Mouse (Mus musculus) liver, adult 2 months (tissue): ENCODE results near the gene Rrp12. TPM values are rescaled to one million over a fixed set of nuclear protein-coding genes. Genes with fewer than 3 reads are reported as not detected.

ENCODE experiments used
- DNase-seq: peaks from one replicate; pipeline ENCODE4 v3.0.0-alpha.2; 2011; ENCODE audit warnings: low read depth, low spot score; ENCODE audit errors: extremely low read depth
- H3K27ac ChIP-seq: fragments of 200-500 bp; replicated peaks from 2 replicates; pipeline ENCODE4 v1.5.1; 2012; ENCODE audit warnings: low read depth, mild to moderate bottlenecking, control low read depth, inconsistent platforms, low read length; ENCODE audit not compliant: insufficient read depth
- H3K27me3 ChIP-seq: fragments of 200-500 bp; 2 replicates; pipeline ENCODE4 v1.6.1; 2012; ENCODE audit warnings: mild to moderate bottlenecking, moderate library complexity, low read length, inconsistent platforms; ENCODE audit not compliant: control insufficient read depth, insufficient read depth
- H3K36me3 ChIP-seq: fragments of 200-500 bp; 2 replicates; pipeline ENCODE4 v1.6.1; 2012; ENCODE audit warnings: low read length, inconsistent platforms; ENCODE audit not compliant: control insufficient read depth, insufficient read depth
- H3K4me1 ChIP-seq: fragments of 200-500 bp; 2 replicates; pipeline ENCODE4 v1.6.1; 2011; ENCODE audit warnings: low read length; ENCODE audit not compliant: control insufficient read depth, insufficient read depth
- H3K4me3 ChIP-seq: fragments of 200-500 bp; 2 replicates; pipeline ENCODE4 v1.5.1; 2011; ENCODE audit warnings: low read depth, mild to moderate bottlenecking, control low read depth, low read length, moderate library complexity; ENCODE audit not compliant: insufficient read depth
- H3K79me2 ChIP-seq: fragments of 200-500 bp; 2 replicates; pipeline ENCODE4 v1.6.1; 2012; ENCODE audit warnings: inconsistent platforms, mild to moderate bottlenecking, low read length, moderate library complexity; ENCODE audit not compliant: control insufficient read depth, insufficient read depth
- H3K9ac ChIP-seq: fragments of 200-500 bp; 2 replicates; pipeline ENCODE4 v1.6.1; 2012; ENCODE audit warnings: low read depth, mild to moderate bottlenecking, control low read depth, inconsistent platforms, low read length
- CTCF ChIP-seq: fragments of 200-500 bp; IDR thresholded peaks from 2 replicates; pipeline ENCODE4 v1.5.1; 2011; ENCODE audit warnings: low read depth, low read length, control low read depth
- POLR2A ChIP-seq: fragments of 200-500 bp; IDR thresholded peaks from 2 replicates; pipeline ENCODE4 v1.6.1; 2011; ENCODE audit warnings: low read length, control low read depth; ENCODE audit not compliant: insufficient read depth; ENCODE audit errors: extremely low read depth
- WGBS: fragments of 180-500 bp; shearing (Covaris S2); methylation state at CpG from one replicate; pipeline ENCODE4 v1.1.7; 2018; 5-methylcytosine and 5-hydroxymethylcytosine counted together
- polyA plus RNA-seq: library from polyadenylated mRNA; depleted of rRNA; stranded (reverse); fragments of >200 nt; gene quantifications from 2 replicates; pipeline ENCODE4 v1.2.3, GENCODE M21; 2012
- total RNA-seq: library from RNA; depleted of rRNA; stranded (reverse); fragments of >200 nt; gene quantifications from 2 replicates; pipeline ENCODE4 v1.2.3, GENCODE M21; 2014

Rrp12 gene
- total and polyA plus RNA-seq, 2 experiments = 1.4 to 4.1 TPM

DNA sequence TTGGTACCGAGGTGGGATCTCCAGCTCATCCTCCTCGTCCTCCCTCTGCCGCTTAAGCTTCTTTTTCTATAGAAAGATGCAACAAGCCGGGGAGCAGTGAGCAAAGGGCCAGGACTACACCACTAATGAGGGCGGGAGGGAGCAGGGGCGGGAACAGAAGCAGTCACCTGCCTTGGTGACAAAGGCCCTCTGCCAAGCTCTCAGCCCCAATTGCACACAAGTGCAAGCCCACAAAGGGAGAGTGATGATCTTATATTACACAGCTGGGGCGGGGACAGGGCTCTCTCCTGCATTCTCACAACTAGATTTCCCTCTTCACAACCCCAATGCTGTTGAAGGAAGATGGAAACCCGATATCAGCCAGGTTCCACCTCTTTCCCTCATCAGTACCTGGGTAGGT is 29.3 kb downstream of the Rrp12 start:
- Histone ChIP-seq H3K27ac (no peak overlapping the region), H3K27me3 (no peaks in the 10 kb centered on the region), H3K79me2 (no peaks in the 10 kb centered on the region), H3K9ac (no peak overlapping the region), H3K4me3 (no peak overlapping the region), H3K4me1 (no peaks in the 10 kb centered on the region), H3K36me3 (peaks cover 13% of the 10 kb centered on the region; the same call in 1 of the 2 replicates)
- no peak for DNase-seq
- TF ChIP-seq CTCF = no peak
- no peak for TF ChIP-seq POLR2A
- WGBS = 92% methylated on average over 8 of the region's 8 CpGs

DNA sequence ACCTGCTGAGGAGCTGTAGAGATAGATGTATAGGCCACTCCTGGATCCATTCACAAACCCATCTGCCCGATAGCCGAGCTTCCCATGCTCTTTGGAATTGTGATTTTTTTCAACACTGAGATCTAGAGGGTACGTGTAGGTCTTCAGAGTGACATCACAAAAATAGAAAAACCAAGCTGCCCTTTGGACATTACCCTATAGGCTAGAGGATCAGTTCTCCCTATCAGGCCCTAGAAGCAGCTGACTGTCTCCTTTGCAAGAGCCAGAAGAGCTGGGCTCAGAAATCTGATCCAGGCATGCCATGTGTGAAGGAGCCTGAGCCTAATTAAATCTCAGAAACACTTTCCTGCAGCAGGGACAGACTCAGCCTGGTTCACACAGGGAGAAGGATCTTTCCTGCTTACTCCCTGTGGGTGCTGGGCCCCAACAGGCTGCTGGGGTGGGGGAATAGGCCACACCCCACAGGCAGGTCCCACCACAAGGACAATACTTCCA is 38.1 kb downstream of the Rrp12 start:
- Histone ChIP-seq H3K36me3 (peaks cover 2% of the 10 kb centered on the region; the same call in 1 of the 2 replicates), H3K27me3 (no peaks in the 10 kb centered on the region), H3K79me2 (no peaks in the 10 kb centered on the region), H3K27ac (no peak overlapping the region), H3K4me1 (no peaks in the 10 kb centered on the region), H3K9ac (no peak overlapping the region), H3K4me3 (no peak overlapping the region)
- TF ChIP-seq POLR2A = no peak
- no peak for TF ChIP-seq CTCF
- 84% methylated on average over 3 of the region's 3 CpGs for WGBS
- no peak for DNase-seq

DNA sequence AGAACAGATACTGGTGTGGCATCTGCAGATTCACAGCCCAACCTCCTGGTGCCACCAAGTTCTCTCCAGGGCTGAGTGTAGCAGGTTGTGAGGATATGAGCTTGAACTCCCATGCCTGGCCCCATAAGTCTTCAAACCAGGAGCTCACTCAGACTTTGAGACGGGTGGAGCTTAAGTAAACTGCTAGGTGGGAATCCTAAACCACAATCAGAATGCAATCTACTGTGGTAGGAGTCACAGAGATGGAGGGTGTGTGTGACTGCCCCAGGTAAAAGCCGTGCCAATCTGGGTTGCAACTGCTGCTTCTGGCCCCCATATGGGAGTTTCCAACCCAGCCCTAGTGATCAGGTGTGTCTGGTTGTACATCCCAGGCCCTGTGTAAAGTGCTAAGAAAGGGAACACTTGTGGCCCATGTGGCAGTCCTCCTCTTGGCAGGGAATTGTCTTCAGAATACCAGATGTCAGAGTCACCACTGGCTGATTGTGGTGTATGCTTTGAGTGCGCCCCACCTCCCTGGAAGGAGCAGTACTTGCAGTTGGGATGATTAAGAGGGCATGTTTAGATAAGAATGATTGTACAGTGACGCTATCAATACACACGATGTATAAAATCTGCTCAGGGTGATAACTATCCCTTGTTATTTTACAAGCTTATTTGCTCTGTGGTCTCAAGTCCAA is 38.7 kb downstream of the Rrp12 start:
- 81% methylated on average over 5 of the region's 5 CpGs for WGBS

DNA sequence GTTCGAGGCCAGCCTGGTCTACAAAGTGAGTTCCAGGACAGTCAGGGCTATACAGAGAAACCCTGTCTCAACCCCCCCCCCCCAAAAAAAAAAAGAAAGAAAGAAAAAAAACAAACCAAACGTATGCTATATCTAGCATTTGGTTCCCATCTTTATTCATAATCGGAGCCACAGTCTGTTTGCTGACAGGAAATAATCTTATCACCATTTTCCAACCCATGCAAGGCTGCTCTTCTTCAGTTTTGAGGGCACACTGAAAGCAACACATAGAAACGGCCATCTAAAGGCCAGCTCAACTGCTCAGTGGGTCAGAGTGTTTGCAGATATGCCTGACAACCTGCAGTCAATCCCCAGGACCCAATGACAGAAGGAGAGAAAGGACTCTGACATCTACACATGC is 43.5 kb downstream of the Rrp12 start:
- Histone ChIP-seq H3K27ac (no peak overlapping the region), H3K9ac (no peak overlapping the region), H3K4me1 (no peaks in the 10 kb centered on the region), H3K4me3 (no peak overlapping the region), H3K36me3 (no peaks in the 10 kb centered on the region), H3K79me2 (no peaks in the 10 kb centered on the region), H3K27me3 (no peaks in the 10 kb centered on the region)
- TF ChIP-seq CTCF = no peak
- TF ChIP-seq POLR2A = no peak
- 74% methylated on average over 4 of the region's 4 CpGs for WGBS
- no peak for DNase-seq

More for the DNA sequence above, 38.7 kb downstream of the Rrp12 start:
- Histone ChIP-seq H3K4me1 (no peaks in the 10 kb centered on the region), H3K27ac (no peak overlapping the region), H3K36me3 (no peaks in the 10 kb centered on the region), H3K27me3 (no peaks in the 10 kb centered on the region), H3K79me2 (no peaks in the 10 kb centered on the region), H3K9ac (no peak overlapping the region), H3K4me3 (no peak overlapping the region)
- DNase-seq = no peak
- TF ChIP-seq CTCF (no peak), POLR2A (no peak)

DNA sequence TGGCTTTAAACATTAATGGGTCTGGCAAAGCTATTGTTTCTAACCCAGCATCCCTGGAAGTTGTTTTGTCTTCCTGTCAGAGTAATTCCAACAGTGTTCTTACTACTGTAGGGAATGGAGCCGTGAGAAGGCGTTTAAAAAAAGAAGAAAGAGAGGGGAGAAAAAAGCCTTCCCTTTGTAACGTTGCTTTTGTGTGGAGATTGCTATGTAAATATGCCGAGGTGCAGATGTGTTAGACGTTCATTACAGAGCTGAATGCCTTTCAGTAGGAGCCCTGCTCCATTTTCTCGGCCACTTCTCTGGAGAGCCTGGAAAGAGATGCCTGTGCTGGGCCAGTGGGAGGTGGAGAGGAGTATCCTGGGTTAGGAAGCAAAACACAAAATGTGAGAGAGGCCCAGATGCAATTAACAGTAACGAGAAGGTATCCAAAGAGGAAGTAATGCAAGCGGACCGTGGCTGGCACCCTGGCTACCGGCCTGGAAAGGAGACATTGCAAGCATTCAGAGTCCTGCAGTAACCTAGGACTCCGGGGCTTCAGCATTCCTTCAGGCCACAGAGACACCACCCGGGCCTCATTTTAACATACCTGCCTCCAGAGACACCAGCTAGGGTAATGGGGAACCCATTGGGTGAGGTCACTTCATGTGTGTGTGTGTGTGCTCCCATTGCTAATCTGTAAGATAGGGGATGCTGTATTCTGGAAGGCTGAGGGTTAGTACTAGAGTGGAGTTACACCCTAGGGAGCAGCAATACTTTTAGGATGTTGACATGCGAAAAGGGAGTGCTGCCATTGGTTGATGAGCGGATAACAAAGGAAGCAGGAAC is 45.0 kb downstream of the Rrp12 start:
- H3K4me3 ChIP-seq = no peak overlapping the region
- H3K27ac ChIP-seq = no peak overlapping the region
- no peak for DNase-seq
- H3K36me3 ChIP-seq = no peaks in the 10 kb centered on the region
- H3K79me2 ChIP-seq = no peaks in the 10 kb centered on the region
- no peak overlapping the region for H3K9ac ChIP-seq
- no peak for TF ChIP-seq POLR2A
- no peak for TF ChIP-seq CTCF
- WGBS = 74% methylated on average over 14 of the region's 14 CpGs
- H3K4me1 ChIP-seq = peaks cover 3% of the 10 kb centered on the region
- H3K27me3 ChIP-seq = no peaks in the 10 kb centered on the region
